Mouse (Mus musculus) intestine, postnatal 0 days (tissue): Measurements from ENCODE around the gene Nat9. TPM values are rescaled to one million over a fixed set of nuclear protein-coding genes. Genes with fewer than 3 reads are reported as not detected.

Experiments
- ATAC-seq: fragments of 200-750 bp; cut with Nextera tagmentation; 2 replicates; pipeline ENCODE4 v1.8.0; 2017; ENCODE audit warnings: mild to moderate bottlenecking, moderate TSS enrichment, moderate library complexity
- H3K27ac ChIP-seq: fragments of 300-500 bp; sonication (generic); 2 replicates; pipeline ENCODE4 v1.5.1; 2014; ENCODE audit warnings: mild to moderate bottlenecking, low read depth, low read length, moderate library complexity
- H3K27me3 ChIP-seq: fragments of 300-500 bp; sonication (generic); replicated peaks from 2 replicates; pipeline ENCODE4 v1.6.1; 2014; ENCODE audit warnings: low read length, mixed read lengths; ENCODE audit not compliant: control insufficient read depth, insufficient read depth
- H3K36me3 ChIP-seq: fragments of 300-500 bp; sonication (generic); 2 replicates; pipeline ENCODE4 v1.6.1; 2014; ENCODE audit warnings: mild to moderate bottlenecking, moderate library complexity; ENCODE audit not compliant: control insufficient read depth, insufficient read depth
- H3K4me1 ChIP-seq: fragments of 300-500 bp; sonication (generic); replicated peaks from 2 replicates; pipeline ENCODE4 v1.6.1; 2014; ENCODE audit warnings: antibody characterized with exemption, low read length, mixed read lengths; ENCODE audit not compliant: control insufficient read depth, insufficient read depth
- H3K4me2 ChIP-seq: fragments of 300-500 bp; sonication (generic); replicated peaks from 2 replicates; pipeline ENCODE4 v1.6.1; 2014; ENCODE audit warnings: low read depth, mild to moderate bottlenecking, moderate library complexity
- H3K4me3 ChIP-seq: fragments of 300-500 bp; sonication (generic); 2 replicates; pipeline ENCODE4 v1.5.1; 2014; ENCODE audit warnings: low read depth, low read length
- H3K9ac ChIP-seq: fragments of 300-500 bp; sonication (generic); 2 replicates; pipeline ENCODE4 v1.6.1; 2014; ENCODE audit warnings: mild to moderate bottlenecking, low read depth, low read length
- H3K9me3 ChIP-seq: fragments of 300-500 bp; sonication (generic); 2 replicates; pipeline ENCODE4 v1.6.1; 2016; ENCODE audit warnings: mixed run types; ENCODE audit not compliant: control insufficient read depth
- CTCF ChIP-seq: sonication (generic); IDR thresholded peaks from 2 replicates; pipeline ENCODE4 v1.5.1; 2016; ENCODE audit warnings: low read depth, mild to moderate bottlenecking, control low read depth, antibody characterized with exemption, moderate library complexity
- WGBS: fragments of 180-500 bp; shearing (Covaris S2); extraction: QIAGEN DNeasy Blood & Tissue Kit; methylation state at CpG from one replicate; pipeline ENCODE4 v1.1.7; 2014; 5-methylcytosine and 5-hydroxymethylcytosine counted together
- polyA plus RNA-seq: library from polyadenylated mRNA; unstranded; fragments of >200 nt; fragmentation: Nextera tagmentation; extraction: Ambion mirVana; gene quantifications from 2 replicates; pipeline ENCODE4 v1.2.1, GENCODE M21; 2015

Gene Nat9
- 35.0 and 35.7 TPM in 2 replicates for polyA plus RNA-seq

- Histone ChIP-seq H3K27ac (peak within 1 kb of the TSS; percentile 85), H3K4me2 (peak within 1 kb of the TSS; percentile 88), H3K9ac (peak within 1 kb of the TSS; percentile 62), H3K9me3 (no peaks in the 10 kb centered on the region), H3K4me3 (peak within 1 kb of the TSS; percentile 70), H3K36me3 (peaks cover 7% of the 10 kb centered on the region; the same call in 1 of the 2 replicates), H3K4me1 (no peaks in the 10 kb centered on the region; the same call in 1 of the 2 replicates), H3K27me3 (no peaks in the 10 kb centered on the region)
- no peak for TF ChIP-seq CTCF
- ATAC-seq = no peak
- WGBS = 6% methylated on average over 12 of the region's 12 CpGs
These were observed at the start of gene Nat9 for GRCm38 (mm10) chr11:115187693-115188092. TSS of gene Nat9 (minus strand) at chr11:115187859.

DNA sequence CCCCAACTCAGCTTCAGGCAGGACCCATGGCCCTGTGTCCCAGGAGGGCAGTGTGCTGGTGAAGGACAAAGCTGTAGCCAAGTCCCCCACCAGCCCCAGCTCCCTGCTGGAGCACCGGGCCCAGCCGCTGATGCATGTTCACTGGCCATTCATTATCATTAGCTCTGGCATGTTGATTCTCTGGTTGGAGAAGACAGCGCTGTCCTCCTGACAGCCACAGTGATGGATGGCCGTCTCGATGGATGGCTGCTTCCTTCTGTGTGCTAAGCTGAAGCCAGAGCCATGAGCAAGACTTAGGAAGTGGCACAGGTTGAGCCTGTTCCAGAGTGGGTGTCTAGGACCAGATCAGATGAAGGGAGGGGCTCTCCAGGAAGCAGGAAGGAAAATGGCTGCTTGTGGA lies 48.9 kb upstream of the Nat9 start:
- no peak for ATAC-seq
- 28% methylated on average over 5 of the region's 5 CpGs for WGBS

GRCm38 (mm10) chr11:115234320-115235044 lies 46.8 kb upstream of the Nat9 start:
- Histone ChIP-seq H3K4me3 (no peak overlapping the region), H3K9me3 (no peaks in the 10 kb centered on the region), H3K27me3 (no peaks in the 10 kb centered on the region), H3K27ac (no peak overlapping the region), H3K36me3 (no peaks in the 10 kb centered on the region), H3K9ac (no peak overlapping the region), H3K4me2 (no peak overlapping the region), H3K4me1 (peaks cover 4% of the 10 kb centered on the region)
- WGBS = 78% methylated on average over 15 of the region's 15 CpGs
- no peak for ATAC-seq
- no peak for TF ChIP-seq CTCF

More for the DNA sequence above, 48.9 kb upstream of the Nat9 start:
- no peak overlapping the region for H3K4me2 ChIP-seq
- no peaks in the 10 kb centered on the region for H3K27me3 ChIP-seq
- TF ChIP-seq CTCF = no peak
- H3K36me3 ChIP-seq = peaks cover 7% of the 10 kb centered on the region; the same call in 1 of the 2 replicates
- no peaks in the 10 kb centered on the region for H3K9me3 ChIP-seq
- peaks cover 4% of the 10 kb centered on the region; the same call in 1 of the 2 replicates for H3K4me1 ChIP-seq
- H3K4me3 ChIP-seq = no peak overlapping the region
- no peak overlapping the region for H3K9ac ChIP-seq
- H3K27ac ChIP-seq = no peak overlapping the region

DNA sequence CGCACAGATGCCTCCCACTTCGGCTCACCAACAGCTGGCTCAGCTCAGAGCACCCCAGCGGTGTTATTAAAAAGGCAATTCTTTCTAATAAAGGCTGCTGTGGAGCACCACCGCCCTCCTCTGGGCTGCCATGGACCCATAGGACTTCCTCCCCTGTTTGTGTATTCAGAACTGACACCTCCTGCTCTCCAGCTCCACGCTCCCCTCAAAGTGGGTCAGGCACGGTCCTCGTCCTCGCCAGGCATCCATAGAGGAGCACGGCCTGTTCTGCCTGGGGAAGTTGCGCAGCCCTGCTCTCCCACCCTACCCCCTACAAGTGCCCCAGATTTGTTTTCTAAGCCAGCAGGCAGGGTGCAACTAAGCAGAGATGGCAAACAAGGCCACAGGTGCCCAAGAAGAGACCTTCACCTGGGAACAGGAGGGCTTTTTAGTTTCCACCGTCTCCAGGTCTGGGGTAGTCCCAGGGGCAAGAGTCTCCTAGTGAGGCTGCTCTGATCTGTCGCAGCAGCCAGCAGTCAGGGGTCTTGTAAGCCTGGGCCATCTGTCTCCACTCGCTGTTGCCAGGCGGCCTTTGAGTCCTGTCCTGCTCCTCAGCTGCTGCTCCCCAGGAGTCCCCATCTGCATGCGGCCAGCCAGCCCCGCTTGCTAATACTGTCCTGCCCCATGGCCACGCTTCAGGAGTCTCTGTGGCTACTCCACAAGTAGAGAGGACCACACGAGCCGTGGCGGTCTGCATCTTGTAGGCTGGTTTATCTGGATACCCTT lies 46.0 kb upstream of the Nat9 start:
- no peak overlapping the region for H3K4me2 ChIP-seq
- WGBS = 85% methylated on average over 20 of the region's 20 CpGs
- no peak for ATAC-seq

DNA sequence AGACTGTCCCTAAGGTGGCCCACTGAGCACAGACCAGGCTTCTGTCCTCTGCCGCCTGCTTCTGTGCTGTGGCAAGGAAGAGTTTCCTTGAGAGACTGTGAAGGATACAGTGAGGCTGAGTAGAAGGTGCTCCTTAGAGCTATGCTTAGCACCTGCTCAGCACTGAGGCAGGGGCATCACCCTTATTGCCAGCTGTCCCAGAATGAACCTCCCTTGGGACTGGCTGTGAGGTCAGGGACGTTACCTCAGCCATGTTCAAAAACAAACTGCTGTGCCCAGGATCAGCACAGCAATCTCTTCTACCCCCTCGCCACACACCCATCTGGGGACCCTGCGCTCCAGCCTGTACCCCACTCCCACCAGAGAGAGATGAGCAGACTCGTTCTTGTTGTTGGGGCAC lies 45.2 kb upstream of the Nat9 start:
- no peak for ATAC-seq

More for the DNA sequence above, 46.0 kb upstream of the Nat9 start:
- H3K27me3 ChIP-seq = no peaks in the 10 kb centered on the region
- H3K4me3 ChIP-seq = no peak overlapping the region
- H3K4me1 ChIP-seq = peaks cover 8% of the 10 kb centered on the region
- TF ChIP-seq CTCF = peak; percentile 54
- no peaks in the 10 kb centered on the region for H3K9me3 ChIP-seq
- H3K36me3 ChIP-seq = no peaks in the 10 kb centered on the region
- H3K9ac ChIP-seq = no peak overlapping the region
- H3K27ac ChIP-seq = no peak overlapping the region

DNA sequence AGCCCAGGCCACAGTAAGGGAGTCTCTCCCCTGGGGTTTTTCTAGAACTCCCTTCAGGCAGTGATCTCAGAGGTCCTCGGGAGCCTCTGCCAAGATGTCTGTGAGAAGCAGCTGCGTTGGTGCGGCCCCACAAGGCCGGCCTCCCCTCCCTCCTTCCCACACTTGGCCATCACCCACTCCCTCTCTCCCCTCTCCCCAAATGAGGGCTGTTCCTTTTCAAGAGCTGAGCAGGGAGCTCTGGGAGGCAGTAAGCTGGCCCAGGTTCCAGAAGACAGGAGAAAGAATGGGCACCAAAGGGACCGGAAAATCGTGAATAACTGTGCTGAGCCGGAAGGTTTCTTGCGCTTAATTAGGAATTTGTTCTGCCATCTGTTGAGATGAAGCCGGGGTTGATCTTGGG lies 44.3 kb upstream of the Nat9 start:
- peak overlapping the region; percentile 50 for H3K4me2 ChIP-seq
- no peaks in the 10 kb centered on the region for H3K27me3 ChIP-seq
- H3K9me3 ChIP-seq = no peaks in the 10 kb centered on the region
- peaks cover 8% of the 10 kb centered on the region for H3K4me1 ChIP-seq
- no peak overlapping the region for H3K4me3 ChIP-seq
- H3K27ac ChIP-seq = peak overlapping the region; percentile 93
- no peak for TF ChIP-seq CTCF
- ATAC-seq = 0 out of 2 replicates have a peak, but pooled peaks have one; percentile 11
- no peak overlapping the region for H3K9ac ChIP-seq
- WGBS = 48% methylated on average over 9 of the region's 9 CpGs
- no peaks in the 10 kb centered on the region for H3K36me3 ChIP-seq

More for the DNA sequence above, 45.2 kb upstream of the Nat9 start:
- Histone ChIP-seq H3K9ac (no peak overlapping the region), H3K9me3 (no peaks in the 10 kb centered on the region), H3K27me3 (no peaks in the 10 kb centered on the region), H3K36me3 (no peaks in the 10 kb centered on the region), H3K4me3 (no peak overlapping the region), H3K4me1 (peaks cover 8% of the 10 kb centered on the region), H3K27ac (no peak overlapping the region), H3K4me2 (no peak overlapping the region)
- WGBS = 88% methylated on average over 5 of the region's 5 CpGs
- TF ChIP-seq CTCF = no peak
